Mouse (Mus musculus) liver, postnatal 0 days (tissue): ENCODE data around the gene Aire.

Experiments
- CTCF ChIP-seq: sonication (generic); IDR thresholded peaks from 2 replicates; pipeline ENCODE4 v1.5.1; 2016; ENCODE audit warnings: antibody characterized with exemption, low read depth
- EP300 ChIP-seq: IDR thresholded peaks from 2 replicates; pipeline ENCODE4 v1.6.1; 2016; ENCODE audit warnings: antibody characterized with exemption, low read depth, mild to moderate bottlenecking

DNA sequence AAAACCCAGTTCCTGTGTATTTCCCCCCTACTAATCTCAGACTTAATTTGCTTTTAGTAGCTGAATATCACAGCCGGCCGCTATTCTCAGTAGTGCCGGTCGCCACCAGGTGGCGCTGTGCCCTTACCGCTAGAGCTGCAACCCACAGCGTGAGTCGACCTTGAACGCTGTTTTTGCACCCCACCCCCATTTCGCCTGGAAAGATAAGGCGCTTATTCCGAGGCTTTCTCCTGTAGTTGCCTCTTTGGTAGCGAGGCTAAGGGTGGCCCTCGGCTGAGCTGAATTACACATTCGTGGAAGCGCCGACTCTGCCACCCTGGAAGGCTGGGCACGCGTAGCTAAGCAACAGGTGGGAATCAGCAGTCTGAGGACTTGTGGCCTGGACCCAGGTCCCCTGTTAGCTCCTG lies 24.6 kb downstream of the Aire start:
- TF ChIP-seq CTCF (peak; percentile 97), EP300 (no peak)
